Mouse (Mus musculus) urinary bladder, postnatal 25 days (tissue): ENCODE results near the gene Ube2q1.

Experiments used
- DNase-seq: peaks from one replicate; pipeline ENCODE4 v3.0.0; 2022; ENCODE audit warnings: low spot score

The Ube2q1 gene

GRCm38 (mm10) chr3:89821096-89821513 is 47.7 kb downstream of the Ube2q1 start:
- DNase-seq: no peak

GRCm38 (mm10) chr3:89821548-89822480 is 48.4 kb downstream of the Ube2q1 start:
- DNase-seq: no peak

- no peak for DNase-seq
Measured at GRCm38 (mm10) chr3:89823594-89823993, 50.2 kb downstream of the Ube2q1 start.

GRCm38 (mm10) chr3:89826295-89826694 is 52.9 kb downstream of the Ube2q1 start:
- DNase-seq: no peak

GRCm38 (mm10) chr3:89830815-89831591 is 57.6 kb downstream of the Ube2q1 start, which contains the start of gene She:
Gene She (plus strand): TSS chr3:89831370.
- DNase-seq: no peak
